Mouse (Mus musculus): ENCODE data around the gene Gm11939. TPM values are rescaled to one million over a fixed set of nuclear protein-coding genes. Genes with fewer than 3 reads are reported as not detected.
"Not testable (repeated sequence)": the region's sequence is repeated elsewhere in the genome, so short reads cannot be mapped to it uniquely, and the experiment has no call there.

Gene Gm11939
- polyA plus RNA-seq (2015; fragmentation: Nextera tagmentation; extraction: Ambion mirVana), result not detected in 2 replicates

DNA sequence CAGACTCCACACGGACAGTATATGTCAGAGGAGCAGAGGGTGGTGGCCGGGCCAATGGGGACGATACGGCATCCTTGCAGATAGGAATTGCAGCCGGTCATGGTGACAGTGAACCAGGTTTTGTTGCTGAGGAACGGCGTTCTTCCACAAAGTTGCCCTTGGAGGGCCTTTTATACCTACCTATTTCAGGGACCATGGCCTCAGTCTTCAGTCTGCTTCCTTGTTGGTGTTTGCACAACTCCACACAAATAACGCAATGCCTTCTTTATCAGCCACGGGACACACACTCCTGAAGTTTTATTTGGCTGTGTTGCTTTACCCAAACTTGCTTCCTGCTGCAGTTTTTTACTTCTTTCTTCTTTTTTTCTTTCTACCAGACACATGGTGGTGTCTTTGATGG is at the start of gene Gm11939:
Gene Gm11939, minus strand, starts transcription at position 101 of the 400 bp plus-strand sequence.
- no peak within 1 kb of the TSS for H3K27ac ChIP-seq
- H3K4me1 ChIP-seq (replicated peaks; ENCODE audit: insufficient read depth, low read length), result no peaks in the 10 kb centered on the region
- no peak within 1 kb of the TSS for H3K4me2 ChIP-seq (ENCODE audit: low read length)
- H3K27me3 ChIP-seq (ENCODE audit: insufficient read depth, low read length), result no peaks in the 10 kb centered on the region
- no peak within 1 kb of the TSS for H3K9ac ChIP-seq (ENCODE audit: low read depth, low read length)
- 92% methylated on average over 9 of the region's 9 CpGs for WGBS
- no peak within 1 kb of the TSS for H3K4me3 ChIP-seq (replicated peaks; ENCODE audit: low read depth, low read length)
- no peak for DNase-seq (ENCODE audit: low spot score)
- H3K9me3 ChIP-seq (replicated peaks; ENCODE audit: low read length), result no peaks in the 10 kb centered on the region
- ATAC-seq (replicated peaks; ENCODE audit: low FRiP score, low read depth), result no peak
- no peaks in the 10 kb centered on the region for H3K36me3 ChIP-seq (ENCODE audit: insufficient read depth, low read length)
- no peak for TF ChIP-seq CTCF (IDR thresholded peaks at IDR 0.05; ENCODE audit: low read depth)

DNA sequence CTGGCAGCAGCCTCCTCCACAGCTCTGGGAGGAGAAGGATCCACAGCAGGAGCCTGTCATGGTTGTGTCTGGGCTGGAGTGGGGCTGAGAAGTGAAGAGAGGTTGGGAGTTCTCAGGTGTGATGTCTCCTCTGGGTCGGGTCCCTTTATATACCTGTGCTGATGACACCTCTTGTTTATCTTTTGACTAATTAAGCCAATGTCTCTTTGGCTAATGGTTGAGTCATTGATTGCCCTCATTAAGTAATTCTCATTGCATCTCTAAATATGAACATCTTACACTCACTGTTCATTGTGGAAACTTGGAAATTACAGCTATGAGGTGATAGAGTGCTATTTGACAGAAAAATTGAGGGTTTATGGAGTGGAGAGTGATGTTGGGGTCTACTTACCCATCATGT is 43.9 kb upstream of the Gm11939 start, which contains the start of gene Gm11938:
Gene Gm11938, minus strand, starts transcription at position 101 of the 400 bp plus-strand sequence.
- not testable (repeated sequence) for H3K27me3 ChIP-seq (ENCODE audit: insufficient read depth, low read length); H3K36me3 ChIP-seq (ENCODE audit: insufficient read depth, low read length); H3K27ac ChIP-seq; DNase-seq (ENCODE audit: low spot score); H3K9me3 ChIP-seq (replicated peaks; ENCODE audit: low read length); H3K4me1 ChIP-seq (replicated peaks; ENCODE audit: insufficient read depth, low read length); H3K4me3 ChIP-seq (replicated peaks; ENCODE audit: low read depth, low read length); H3K4me2 ChIP-seq (ENCODE audit: low read length); H3K9ac ChIP-seq (ENCODE audit: low read depth, low read length); ATAC-seq (replicated peaks; ENCODE audit: low FRiP score, low read depth)
- 36% methylated on average over 1 of the region's 1 CpGs for WGBS

DNA sequence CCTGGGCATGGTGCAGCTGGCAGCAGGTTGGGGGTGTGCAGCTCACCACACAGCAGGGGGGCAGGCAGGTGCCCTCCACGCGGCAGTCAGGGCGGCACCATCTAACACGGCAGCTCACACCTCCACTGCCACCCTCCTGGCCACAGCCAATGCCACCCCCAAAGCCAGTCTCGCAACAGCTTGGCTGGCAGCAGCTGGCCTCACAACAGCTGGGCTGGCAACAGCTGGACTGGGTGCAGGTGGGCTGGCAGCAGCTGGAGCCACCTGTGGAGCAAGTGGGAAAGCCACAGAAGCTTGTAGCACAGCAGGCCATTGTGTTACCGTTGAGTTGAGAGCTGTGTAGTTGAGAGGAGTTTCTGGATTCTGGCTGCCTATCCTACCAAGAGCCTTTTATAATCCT is 38.5 kb upstream of the Gm11939 start, which contains the start of gene Krtap9-3:
Gene Krtap9-3, minus strand, starts transcription at position 364 of the 400 bp plus-strand sequence.
- not testable (repeated sequence) for H3K9ac ChIP-seq (ENCODE audit: low read depth, low read length); H3K4me3 ChIP-seq (replicated peaks; ENCODE audit: low read depth, low read length); ATAC-seq (replicated peaks; ENCODE audit: low FRiP score, low read depth); H3K36me3 ChIP-seq (ENCODE audit: insufficient read depth, low read length); H3K27ac ChIP-seq; H3K9me3 ChIP-seq (replicated peaks; ENCODE audit: low read length); H3K27me3 ChIP-seq (ENCODE audit: insufficient read depth, low read length); H3K4me1 ChIP-seq (replicated peaks; ENCODE audit: insufficient read depth, low read length); H3K4me2 ChIP-seq (ENCODE audit: low read length); DNase-seq (ENCODE audit: low spot score)
- WGBS, result 69% methylated on average over 6 of the region's 6 CpGs

DNA sequence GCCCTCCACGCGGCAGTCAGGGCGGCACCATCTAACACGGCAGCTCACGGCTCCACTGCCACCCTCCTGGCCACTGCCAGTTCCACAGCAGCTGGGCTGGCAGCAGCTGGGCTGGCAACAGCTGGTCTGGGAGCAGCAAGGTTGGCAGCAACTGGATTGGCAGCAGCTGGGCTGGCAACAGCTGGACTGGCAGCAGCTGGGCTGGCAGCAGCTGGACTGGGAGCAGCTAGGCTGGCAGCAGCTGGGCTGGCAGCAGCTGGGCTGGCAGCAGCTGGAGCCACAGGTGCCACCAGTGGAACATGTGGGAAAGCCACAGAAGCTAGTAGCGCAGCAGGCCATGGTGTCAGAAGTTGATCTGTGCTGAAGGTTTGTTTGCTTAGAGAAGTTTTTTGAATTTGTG is 31.7 kb upstream of the Gm11939 start, which contains the start of gene Krtap1-3:
Gene Krtap1-3, minus strand, starts transcription at position 359 of the 400 bp plus-strand sequence.
- 82% methylated on average over 6 of the region's 6 CpGs for WGBS
- Histone ChIP-seq H3K4me1 (replicated peaks; ENCODE audit: insufficient read depth, low read length) (no peaks in the 10 kb centered on the region), H3K27ac (no peak within 1 kb of the TSS), H3K9ac (ENCODE audit: low read depth, low read length) (no peak within 1 kb of the TSS), H3K4me2 (ENCODE audit: low read length) (no peak within 1 kb of the TSS), H3K27me3 (ENCODE audit: insufficient read depth, low read length) (no peaks in the 10 kb centered on the region), H3K9me3 (replicated peaks; ENCODE audit: low read length) (no peaks in the 10 kb centered on the region), H3K4me3 (replicated peaks; ENCODE audit: low read depth, low read length) (no peak within 1 kb of the TSS), H3K36me3 (ENCODE audit: insufficient read depth, low read length) (no peaks in the 10 kb centered on the region)
- ATAC-seq (replicated peaks; ENCODE audit: low FRiP score, low read depth) (no peak), DNase-seq (ENCODE audit: low spot score) (no peak)
- no peak for TF ChIP-seq CTCF (IDR thresholded peaks at IDR 0.05; ENCODE audit: low read depth)

GRCm38 (mm10) chr11:99585096-99585495 is 25.8 kb upstream of the Gm11939 start:
- H3K36me3 ChIP-seq (ENCODE audit: insufficient read depth, low read length), result no peaks in the 10 kb centered on the region
- ATAC-seq (replicated peaks; ENCODE audit: low FRiP score, low read depth), result no peak
- no peak for TF ChIP-seq CTCF (IDR thresholded peaks at IDR 0.05; ENCODE audit: low read depth)

GRCm38 (mm10) chr11:99583245-99583704 is 24.0 kb upstream of the Gm11939 start, which contains the start of gene Krtap1-4:
Gene Krtap1-4, minus strand, starts transcription at chr11:99583654.
- TF ChIP-seq CTCF (IDR thresholded peaks at IDR 0.05; ENCODE audit: low read depth), result no peak
- no peak for ATAC-seq (replicated peaks; ENCODE audit: low FRiP score, low read depth)
- no peaks in the 10 kb centered on the region for H3K36me3 ChIP-seq (ENCODE audit: insufficient read depth, low read length)
- no peaks in the 10 kb centered on the region for H3K27me3 ChIP-seq (ENCODE audit: insufficient read depth, low read length)
- WGBS, result 81% methylated on average over 5 of the region's 5 CpGs
- H3K9ac ChIP-seq (ENCODE audit: low read depth, low read length), result no peak within 1 kb of the TSS
- no peak for DNase-seq (ENCODE audit: low spot score)
- no peak within 1 kb of the TSS for H3K4me2 ChIP-seq (ENCODE audit: low read length)
- H3K4me3 ChIP-seq (replicated peaks; ENCODE audit: low read depth, low read length), result no peak within 1 kb of the TSS
- no peaks in the 10 kb centered on the region for H3K9me3 ChIP-seq (replicated peaks; ENCODE audit: low read length)
- no peak within 1 kb of the TSS for H3K27ac ChIP-seq
- no peaks in the 10 kb centered on the region for H3K4me1 ChIP-seq (replicated peaks; ENCODE audit: insufficient read depth, low read length)

More at GRCm38 (mm10) chr11:99585096-99585495, 25.8 kb upstream of the Gm11939 start:
- Histone ChIP-seq H3K4me1 (replicated peaks; ENCODE audit: insufficient read depth, low read length) (no peaks in the 10 kb centered on the region), H3K27ac (no peak overlapping the region), H3K9me3 (replicated peaks; ENCODE audit: low read length) (no peaks in the 10 kb centered on the region), H3K27me3 (ENCODE audit: insufficient read depth, low read length) (no peaks in the 10 kb centered on the region), H3K4me2 (ENCODE audit: low read length) (no peak overlapping the region), H3K9ac (ENCODE audit: low read depth, low read length) (no peak overlapping the region), H3K4me3 (replicated peaks; ENCODE audit: low read depth, low read length) (no peak overlapping the region)
- no peak for DNase-seq (ENCODE audit: low spot score)
- WGBS, result 87% methylated on average over 7 of the region's 7 CpGs

GRCm38 (mm10) chr11:99581564-99581963 is 22.3 kb upstream of the Gm11939 start:
- Histone ChIP-seq H3K36me3 (ENCODE audit: insufficient read depth, low read length) (no peaks in the 10 kb centered on the region), H3K4me3 (replicated peaks; ENCODE audit: low read depth, low read length) (no peak overlapping the region), H3K9me3 (replicated peaks; ENCODE audit: low read length) (no peaks in the 10 kb centered on the region), H3K27me3 (ENCODE audit: insufficient read depth, low read length) (no peaks in the 10 kb centered on the region), H3K4me2 (ENCODE audit: low read length) (no peak overlapping the region), H3K27ac (no peak overlapping the region), H3K9ac (ENCODE audit: low read depth, low read length) (no peak overlapping the region), H3K4me1 (replicated peaks; ENCODE audit: insufficient read depth, low read length) (no peaks in the 10 kb centered on the region)
- no peak for ATAC-seq (replicated peaks; ENCODE audit: low FRiP score, low read depth)
- DNase-seq (ENCODE audit: low spot score), result no peak
- 81% methylated on average over 6 of the region's 6 CpGs for WGBS
- TF ChIP-seq CTCF (IDR thresholded peaks at IDR 0.05; ENCODE audit: low read depth), result no peak

All from kidney, postnatal 0 days (tissue).